Mouse (Mus musculus) small intestine, adult 2 months (tissue): ENCODE measurements around the gene Tfcp2l1. TPM values are rescaled to one million over a fixed set of nuclear protein-coding genes. Genes with fewer than 3 reads are reported as not detected.

Source experiments
- H3K27ac ChIP-seq: fragments of 200-500 bp; 2 replicates; pipeline ENCODE4 v1.5.1; 2012; ENCODE audit warnings: low read depth, low read length, control low read depth, inconsistent platforms; ENCODE audit not compliant: insufficient read depth
- H3K27me3 ChIP-seq: fragments of 200-500 bp; 2 replicates; pipeline ENCODE4 v1.6.1; 2012; ENCODE audit warnings: mild to moderate bottlenecking, moderate library complexity, low read length, inconsistent platforms; ENCODE audit not compliant: control insufficient read depth, insufficient read depth
- H3K36me3 ChIP-seq: fragments of 200-500 bp; 2 replicates; pipeline ENCODE4 v1.6.1; 2012; ENCODE audit warnings: mild to moderate bottlenecking, low read length, control low read depth, inconsistent platforms; ENCODE audit not compliant: control insufficient read depth, insufficient read depth
- H3K4me1 ChIP-seq: fragments of 200-500 bp; 2 replicates; pipeline ENCODE4 v1.6.1; 2012; ENCODE audit warnings: low read length, inconsistent platforms, mixed read lengths; ENCODE audit not compliant: control insufficient read depth, insufficient read depth, insufficient read length
- H3K4me3 ChIP-seq: fragments of 200-500 bp; 2 replicates; pipeline ENCODE4 v1.5.1; 2012; ENCODE audit warnings: low read depth, mild to moderate bottlenecking, control low read depth, inconsistent platforms, low read length, moderate library complexity
- CTCF ChIP-seq: fragments of 200-500 bp; IDR thresholded peaks from 2 replicates; pipeline ENCODE4 v1.5.1; 2012; ENCODE audit warnings: low read depth, mild to moderate bottlenecking, control low read depth, inconsistent platforms, low read length, moderate library complexity, mixed read lengths; ENCODE audit not compliant: insufficient replicate concordance, insufficient read length; ENCODE audit errors: extremely low read depth
- POLR2A ChIP-seq: fragments of 200-500 bp; IDR thresholded peaks from 2 replicates; pipeline ENCODE4 v1.6.1; 2012; ENCODE audit warnings: low read depth, mild to moderate bottlenecking, control low read depth, inconsistent platforms, low read length, moderate library complexity
- WGBS: fragments of 180-500 bp; shearing (Covaris S2); methylation state at CpG from one replicate; pipeline ENCODE4 v1.1.7; 2018; 5-methylcytosine and 5-hydroxymethylcytosine counted together
- polyA plus RNA-seq: library from polyadenylated mRNA; depleted of rRNA; stranded (reverse); fragments of >200 nt; gene quantifications from 2 replicates; pipeline ENCODE4 v1.2.3, GENCODE M21; 2012; rRNA removed

Gene Tfcp2l1
- polyA plus RNA-seq, result 23.3 and 24.1 TPM in 2 replicates

GRCm38 (mm10) chr1:118627781-118628464 lies at the start of gene Tfcp2l1:
Gene Tfcp2l1, plus strand, starts transcription at chr1:118627945.
- Histone ChIP-seq H3K4me3 (peak within 1 kb of the TSS; percentile 82), H3K27ac (peak within 1 kb of the TSS; percentile 9; the same call in 1 of the 2 replicates), H3K4me1 (peaks cover 8% of the 10 kb centered on the region), H3K36me3 (no peaks in the 10 kb centered on the region), H3K27me3 (no peaks in the 10 kb centered on the region)
- TF ChIP-seq CTCF, result no peak
- peak; percentile 74 for TF ChIP-seq POLR2A
- under 1% methylated on average over 48 of the region's 48 CpGs for WGBS

GRCm38 (mm10) chr1:118580174-118580702 lies 47.5 kb upstream of the Tfcp2l1 start:
- no peak overlapping the region for H3K27ac ChIP-seq
- WGBS, result 95% methylated on average over 2 of the region's 2 CpGs
- H3K4me1 ChIP-seq, result no peaks in the 10 kb centered on the region
- H3K36me3 ChIP-seq, result peaks cover 28% of the 10 kb centered on the region
- no peak for TF ChIP-seq CTCF
- TF ChIP-seq POLR2A, result no peak
- no peak overlapping the region for H3K4me3 ChIP-seq
- H3K27me3 ChIP-seq, result no peaks in the 10 kb centered on the region

- Histone ChIP-seq H3K4me3 (no peak overlapping the region), H3K36me3 (peaks cover 23% of the 10 kb centered on the region), H3K27ac (no peak overlapping the region), H3K4me1 (no peaks in the 10 kb centered on the region), H3K27me3 (no peaks in the 10 kb centered on the region)
- TF ChIP-seq CTCF (no peak), POLR2A (no peak)
- 97% methylated on average over 8 of the region's 8 CpGs for WGBS
Observed at GRCm38 (mm10) chr1:118581179-118581578, 46.6 kb upstream of the Tfcp2l1 start.

GRCm38 (mm10) chr1:118589721-118590120 lies 38.0 kb upstream of the Tfcp2l1 start:
- Histone ChIP-seq H3K4me3 (no peak overlapping the region), H3K27ac (no peak overlapping the region), H3K27me3 (no peaks in the 10 kb centered on the region), H3K36me3 (peaks cover 32% of the 10 kb centered on the region), H3K4me1 (peaks cover under 1% of the 10 kb centered on the region; the same call in 1 of the 2 replicates)
- TF ChIP-seq CTCF (no peak), POLR2A (no peak)
- 45% methylated on average over 5 of the region's 5 CpGs for WGBS

- Histone ChIP-seq H3K27me3 (no peaks in the 10 kb centered on the region), H3K4me3 (no peak overlapping the region), H3K36me3 (peaks cover 37% of the 10 kb centered on the region), H3K27ac (no peak overlapping the region), H3K4me1 (peaks cover 10% of the 10 kb centered on the region)
- no peak for TF ChIP-seq CTCF
- TF ChIP-seq POLR2A, result no peak
- 91% methylated on average over 4 of the region's 4 CpGs for WGBS
Observed at GRCm38 (mm10) chr1:118592933-118593332, 34.8 kb upstream of the Tfcp2l1 start.

- Histone ChIP-seq H3K4me1 (peaks cover 10% of the 10 kb centered on the region), H3K27ac (no peak overlapping the region), H3K36me3 (peaks cover 44% of the 10 kb centered on the region), H3K27me3 (no peaks in the 10 kb centered on the region), H3K4me3 (no peak overlapping the region)
- 31% methylated on average over 2 of the region's 2 CpGs for WGBS
- no peak for TF ChIP-seq POLR2A
- TF ChIP-seq CTCF, result no peak
Observed at GRCm38 (mm10) chr1:118595395-118595794, 32.4 kb upstream of the Tfcp2l1 start.

GRCm38 (mm10) chr1:118597475-118598213 lies 30.1 kb upstream of the Tfcp2l1 start:
- Histone ChIP-seq H3K4me1 (peaks cover 10% of the 10 kb centered on the region), H3K4me3 (no peak overlapping the region), H3K36me3 (peaks cover 48% of the 10 kb centered on the region), H3K27ac (no peak overlapping the region), H3K27me3 (no peaks in the 10 kb centered on the region)
- WGBS, result 28% methylated on average over 2 of the region's 2 CpGs
- TF ChIP-seq POLR2A, result no peak
- no peak for TF ChIP-seq CTCF
